Comparison of ENCODE assay signal across 32 mouse cellular contexts in genomic region chr13:105111599-105111998, GRCm38 (mm10). TPM values are rescaled to one million over a fixed set of nuclear protein-coding genes. Genes with fewer than 3 reads are reported as not detected.
"Had no signal": no experiment of that assay in that cellular context is flagged by ENCODE, and none has a peak within 500 bp of the region (broad histone marks: within the 10 kb centered on the region; RNA-seq: fewer than 3 reads in every experiment).

No protein-coding gene starts in this region.

- H3K4me2 ChIP-seq: lung, embryonic 15.5 days; midbrain, embryonic 11.5 days had no signal

- H3K4me1 ChIP-seq: lung, embryonic 15.5 days had no signal

- H3K27ac ChIP-seq: left cerebral cortex, adult 2 months; lung, embryonic 15.5 days; stomach, postnatal 0 days had no signal

- H3K27me3 ChIP-seq: lung, embryonic 15.5 days; megakaryocyte, embryonic 14.5 days had no signal

- H3K9me3 ChIP-seq: lung, embryonic 15.5 days; megakaryocyte, embryonic 14.5 days had no signal

- DNase-seq: kidney, adult 18-20 months; kidney, adult 9 months; kidney, postnatal 14 days; kidney, postnatal 4 days; layer of hippocampus, adult 9-11 months; layer of hippocampus, postnatal 36 days; lung, adult 18-20 months; lung, postnatal 10 days; lung, postnatal 36 days; midbrain, embryonic 14.5 days; right cerebral cortex, adult 18-20 months; right cerebral cortex, postnatal 14 days; right cerebral cortex, postnatal 4 days; thymus, postnatal 25 days had no signal

- H3K4me3 ChIP-seq: left cerebral cortex, adult 2 months; lung, embryonic 15.5 days; megakaryocyte, embryonic 14.5 days had no signal

- ATAC-seq: inflammation-experienced regulatory T-cells, adult 6 months; intestine, embryonic 16.5 days had no signal

- H3K36me3 ChIP-seq: lung, embryonic 15.5 days had no signal

- H3K9ac ChIP-seq: lung, embryonic 15.5 days had no signal

RNA-seq across cellular contexts. Expression of gene 4933425L06Rik, which starts 29.7 kb away (rescaled TPM):
- total RNA-seq: layer of hippocampus, adult 18-20 months; layer of hippocampus, postnatal 36 days; left cerebral cortex, adult 2 months; left cerebral cortex, postnatal 10 days; left cerebral cortex, postnatal 36 days; midbrain, postnatal 0 days had no signal
- polyA plus RNA-seq: inflammation-experienced regulatory T-cells, adult 6 months; intestine, embryonic 16.5 days; kidney, embryonic 16.5 days; limb, embryonic 11.5 days; limb, embryonic 14.5 days; lung, embryonic 15.5 days; midbrain, embryonic 11.5 days; midbrain, embryonic 14.5 days; midbrain, postnatal 0 days; neural tube, embryonic 11.5 days; neural tube, embryonic 14.5 days; stomach, embryonic 14.5 days; stomach, postnatal 0 days; thymus, postnatal 0 days had no signal
